Comparison of ENCODE assay signal across 10 mouse cellular contexts in genomic region chr7:66282984-66283612, GRCm38 (mm10).
A peak's percentile ranks its signal among the peaks of the same experiment; 100 is the strongest.
DNase-seq lines count a peak whose midpoint lies in the region; ATAC-seq and TF ChIP-seq lines count a peak whose summit lies in the region.
"Had no signal": no experiment of that assay in that cellular context is flagged by ENCODE, and none has a peak within 500 bp of the region (broad histone marks: within the 10 kb centered on the region; RNA-seq: fewer than 3 reads in every experiment).

No protein-coding gene starts in this region.

- peak; percentile 66; the same call in 1 of the 2 replicates for ATAC-seq in hindbrain, embryonic 14.5 days (ENCODE audit: low FRiP score)
- peak; percentile 41; the same call in 1 of the 2 replicates for ATAC-seq in midbrain, postnatal 0 days (ENCODE audit: low FRiP score)
- no peak for ATAC-seq in liver, embryonic 12.5 days
- ATAC-seq: lung, postnatal 0 days had no signal

- H3K9ac ChIP-seq in ES-Bruce4 (ENCODE audit: low read depth, poor library complexity, severe bottlenecking), result no peak overlapping the region
- no peak overlapping the region for H3K9ac ChIP-seq in hindbrain, embryonic 14.5 days
- no peak overlapping the region for H3K9ac ChIP-seq in midbrain, postnatal 0 days (replicated peaks; ENCODE audit: low read length, poor library complexity, severe bottlenecking)
- H3K9ac ChIP-seq in liver, embryonic 12.5 days, result no peak overlapping the region

- WGBS in hindbrain, embryonic 14.5 days, result 10% methylated on average over 10 of the region's 10 CpGs
- 12% methylated on average over 10 of the region's 10 CpGs for WGBS in midbrain, postnatal 0 days
- 53% methylated on average over 10 of the region's 10 CpGs for WGBS in liver, embryonic 12.5 days (ENCODE audit: insufficient replicate concordance)

- TF ChIP-seq CTCF in ES-Bruce4 (IDR thresholded peaks at IDR 0.05; ENCODE audit: low read depth, low read length), result no peak
- TF ChIP-seq CTCF in midbrain, postnatal 0 days (IDR thresholded peaks at IDR 0.05), result no peak

- H3K4me2 ChIP-seq in hindbrain, embryonic 14.5 days (replicated peaks), result 0 out of 2 replicates have a peak overlapping the region, but pooled peaks have one; percentile 4
- no peak overlapping the region for H3K4me2 ChIP-seq in midbrain, postnatal 0 days (ENCODE audit: low read depth, low read length, poor library complexity, severe bottlenecking)
- no peak overlapping the region for H3K4me2 ChIP-seq in liver, embryonic 12.5 days

- DNase-seq in embryo, embryonic 10.5 days (ENCODE audit: low spot score), result peak; percentile 63
- no peak for DNase-seq in hindbrain, embryonic 14.5 days (ENCODE audit: low spot score)
- peak; percentile 27 for DNase-seq in midbrain, postnatal 0 days (ENCODE audit: low spot score)
- no peak for DNase-seq in left cerebral cortex, postnatal 4 days
- no peak for DNase-seq in layer of hippocampus, adult 9-11 months
- DNase-seq: adrenal gland, postnatal 10 days; kidney, adult 9 months had no signal

- peaks cover 2% of the 10 kb centered on the region for H3K4me1 ChIP-seq in ES-Bruce4 (ENCODE audit: control insufficient read depth, insufficient read depth, low read length)
- peaks cover 19% of the 10 kb centered on the region for H3K4me1 ChIP-seq in hindbrain, embryonic 14.5 days (replicated peaks; ENCODE audit: control insufficient read depth, insufficient read depth, low read length)
- H3K4me1 ChIP-seq in midbrain, postnatal 0 days (ENCODE audit: insufficient read depth, low read length), result 0 out of 2 replicates have a peak, but pooled peaks cover 5% of the 10 kb centered on the region
- H3K4me1 ChIP-seq in liver, embryonic 12.5 days, result peaks cover 18% of the 10 kb centered on the region; the same call in 1 of the 2 replicates

- no peak overlapping the region for H3K27ac ChIP-seq in ES-Bruce4 (ENCODE audit: insufficient read depth, low read length)
- H3K27ac ChIP-seq in hindbrain, embryonic 14.5 days, result no peak overlapping the region
- no peak overlapping the region; the same call in 1 of the 2 replicates for H3K27ac ChIP-seq in midbrain, postnatal 0 days (ENCODE audit: low read depth, low read length)
- H3K27ac ChIP-seq in liver, embryonic 12.5 days, result no peak overlapping the region

- intact Hi-C loops in left cerebral cortex, postnatal 4 days (cut with DNase I), result no loop called here

- no peaks in the 10 kb centered on the region for H3K36me3 ChIP-seq in ES-Bruce4 (ENCODE audit: control insufficient read depth, insufficient read depth, low read length, poor library complexity, severe bottlenecking)
- H3K36me3 ChIP-seq in hindbrain, embryonic 14.5 days (replicated peaks; ENCODE audit: control insufficient read depth, insufficient read depth), result no peaks in the 10 kb centered on the region
- no peaks in the 10 kb centered on the region for H3K36me3 ChIP-seq in midbrain, postnatal 0 days (ENCODE audit: insufficient read depth, low read length)
- peaks cover 40% of the 10 kb centered on the region for H3K36me3 ChIP-seq in liver, embryonic 12.5 days

- TF ChIP-seq POLR2A in ES-Bruce4 (IDR thresholded peaks at IDR 0.05; ENCODE audit: insufficient read depth, low read length), result no peak

- H3K27me3 ChIP-seq in ES-Bruce4 (ENCODE audit: control insufficient read depth, insufficient read depth, low read length, poor library complexity, severe bottlenecking), result no peaks in the 10 kb centered on the region
- H3K27me3 ChIP-seq in hindbrain, embryonic 14.5 days (ENCODE audit: control insufficient read depth, insufficient read depth, low read length), result no peaks in the 10 kb centered on the region
- H3K27me3 ChIP-seq in midbrain, postnatal 0 days (ENCODE audit: insufficient read depth, low read length), result no peaks in the 10 kb centered on the region
- H3K27me3 ChIP-seq in liver, embryonic 12.5 days (replicated peaks), result 0 out of 2 replicates have a peak, but pooled peaks cover 5% of the 10 kb centered on the region

- peak; percentile 70 for TF ChIP-seq EP300 in ES-Bruce4 (IDR thresholded peaks at IDR 0.05; ENCODE audit: insufficient read depth, low read depth, low read length)

- no peak overlapping the region for H3K4me3 ChIP-seq in ES-Bruce4 (ENCODE audit: low read depth, low read length)
- H3K4me3 ChIP-seq in hindbrain, embryonic 14.5 days (replicated peaks; ENCODE audit: low read length), result no peak overlapping the region
- no peak overlapping the region for H3K4me3 ChIP-seq in midbrain, postnatal 0 days (ENCODE audit: low read depth, low read length)
- no peak overlapping the region for H3K4me3 ChIP-seq in liver, embryonic 12.5 days

- no peaks in the 10 kb centered on the region for H3K9me3 ChIP-seq in ES-Bruce4 (replicated peaks; ENCODE audit: control insufficient read depth, insufficient read depth, low read length, poor library complexity, severe bottlenecking)
- H3K9me3 ChIP-seq in hindbrain, embryonic 14.5 days (ENCODE audit: control insufficient read depth, low read length), result no peaks in the 10 kb centered on the region
- no peaks in the 10 kb centered on the region for H3K9me3 ChIP-seq in midbrain, postnatal 0 days (ENCODE audit: low read length)
- H3K9me3 ChIP-seq in liver, embryonic 12.5 days (replicated peaks), result no peaks in the 10 kb centered on the region

Comparison
In these comparisons a context has a peak if more than half of its experiments do, and no peak if none do; other contexts are left out.
1. DNase-seq: peak in embryo, embryonic 10.5 days (single experiment) and midbrain, postnatal 0 days (single experiment); none in hindbrain, embryonic 14.5 days (single experiment), left cerebral cortex, postnatal 4 days (single experiment) and layer of hippocampus, adult 9-11 months (single experiment).